Mouse (Mus musculus): Measurements from ENCODE around the gene Jmjd4.
A peak's percentile ranks its signal among the peaks of the same experiment; 100 is the strongest.

The Jmjd4 gene

DNA sequence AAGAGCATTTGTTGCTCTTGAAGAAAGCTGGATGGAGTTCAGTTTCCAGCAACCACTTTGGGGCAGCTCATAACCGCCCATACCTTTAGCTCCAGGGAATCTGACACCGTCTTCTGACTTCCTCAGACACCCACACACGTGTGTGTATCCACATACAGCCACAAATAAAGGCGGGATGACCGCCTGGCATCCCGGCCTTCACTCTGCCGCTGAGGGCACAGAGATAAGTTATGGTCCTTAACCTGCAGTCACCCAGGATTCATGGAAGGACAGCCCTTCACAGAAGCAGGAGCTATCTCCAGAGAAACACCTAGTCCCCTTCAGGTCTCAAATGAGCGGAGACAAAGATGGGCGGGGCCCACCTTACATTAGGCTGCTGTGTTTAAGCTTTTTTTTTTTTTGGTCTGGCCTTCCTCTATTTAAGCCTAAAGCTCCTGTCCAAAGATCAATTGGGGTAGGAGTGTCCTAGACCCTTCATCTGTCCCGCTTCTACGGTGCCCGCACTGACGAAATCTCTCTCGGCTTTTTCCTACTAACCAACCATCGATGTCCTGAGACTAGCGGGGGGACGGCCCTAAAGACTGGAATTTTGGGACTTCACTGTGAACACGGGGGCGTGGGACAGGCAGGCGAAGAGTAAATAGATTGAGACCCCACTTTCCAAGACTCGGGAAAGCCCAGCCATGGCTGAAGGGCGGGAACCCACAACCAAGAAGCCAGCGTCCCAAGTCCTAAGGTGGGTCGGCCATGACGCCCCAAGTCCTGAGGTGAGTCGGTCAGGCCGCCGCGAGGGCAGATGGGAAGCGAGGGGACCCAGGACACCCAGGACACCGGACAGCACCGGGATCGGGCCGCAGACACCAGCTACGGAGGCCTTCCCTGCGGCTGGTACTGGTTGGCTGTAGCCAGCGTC is 21.8 kb downstream of the Jmjd4 start:
- no peak for DNase-seq (ENCODE audit: low spot score)

DNA sequence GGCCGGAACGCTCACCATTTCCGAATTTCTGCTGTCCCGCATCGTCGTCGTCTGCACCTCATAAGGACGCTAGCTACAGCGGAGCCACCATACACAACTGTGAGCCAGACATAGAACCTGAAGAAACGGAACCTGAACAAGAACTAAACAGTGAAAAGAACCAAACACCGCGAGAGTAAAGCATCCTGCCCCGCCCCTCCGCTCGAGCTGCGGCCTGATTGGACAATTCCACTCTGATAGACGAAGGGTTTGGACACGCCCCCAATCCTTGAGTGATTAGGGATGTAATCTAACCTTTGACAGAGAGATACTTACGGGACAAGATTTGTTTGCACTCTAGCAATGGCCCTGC is 22.5 kb downstream of the Jmjd4 start, which contains the start of gene Zfp867:
Zfp867 (minus strand) TSS at position 149 of the 352 bp plus-strand sequence.
- DNase-seq (ENCODE audit: low spot score), result peak; percentile 92

DNA sequence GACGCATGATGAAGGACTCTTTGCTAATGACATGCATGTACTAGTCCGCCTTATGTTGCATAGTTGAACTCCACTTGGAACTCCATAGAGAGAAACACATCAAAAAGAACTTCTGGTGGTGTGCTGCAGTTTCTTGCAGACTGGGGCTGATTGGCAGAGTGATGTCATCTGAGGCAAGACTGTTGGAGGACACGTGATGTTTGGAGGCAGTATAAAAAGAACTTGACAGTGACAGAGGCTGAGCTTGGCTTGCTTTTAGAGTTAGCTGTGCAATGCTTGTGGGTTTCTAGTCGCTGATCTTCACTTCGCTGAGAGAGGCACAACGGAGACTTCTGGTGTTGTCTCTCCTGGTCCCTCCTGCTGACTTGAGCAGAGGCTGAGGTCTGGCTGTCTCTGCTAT is 27.4 kb downstream of the Jmjd4 start:
- DNase-seq (ENCODE audit: low spot score), result no peak

DNA sequence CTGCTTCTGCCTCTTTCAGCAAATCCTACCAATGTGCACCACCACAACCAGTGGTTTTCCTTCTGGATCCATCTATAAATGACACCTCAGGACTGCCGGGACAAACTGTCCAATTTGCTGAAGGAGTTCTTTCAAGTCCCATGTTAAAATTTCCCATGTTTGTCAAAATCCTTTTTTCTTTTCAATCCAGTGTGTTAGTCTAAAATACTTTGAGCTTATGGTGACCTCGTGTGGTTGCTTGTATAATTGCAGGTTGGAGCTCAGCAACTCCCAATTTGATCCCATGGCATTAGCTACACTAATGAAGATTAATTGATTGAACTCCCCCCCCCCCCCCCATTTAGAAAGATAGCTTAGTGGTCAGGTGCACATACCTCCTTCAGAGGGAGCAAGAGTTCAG is 33.4 kb downstream of the Jmjd4 start:
- peak; percentile 61 for DNase-seq (ENCODE audit: low spot score)

DNA sequence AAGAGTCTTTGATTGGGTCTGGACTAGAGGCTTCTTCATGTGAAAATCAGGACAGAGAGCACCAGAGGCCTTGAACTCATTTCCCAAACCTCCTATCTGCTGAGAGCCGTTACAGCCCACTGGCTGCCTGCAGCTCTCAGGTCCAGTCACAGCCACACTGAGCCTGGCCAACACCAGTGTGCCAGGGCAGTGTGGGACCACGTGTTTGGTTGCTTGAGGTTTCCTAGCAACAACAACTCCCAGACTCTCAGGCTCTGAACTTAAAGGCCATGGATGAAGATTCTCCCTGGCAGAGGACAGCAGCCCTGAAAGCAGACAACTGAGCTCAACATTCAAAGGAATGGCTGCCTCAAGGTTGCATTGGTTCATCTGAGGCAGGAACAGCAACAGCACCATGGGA is 35.8 kb downstream of the Jmjd4 start:
- no peak for DNase-seq (ENCODE audit: low spot score)

DNA sequence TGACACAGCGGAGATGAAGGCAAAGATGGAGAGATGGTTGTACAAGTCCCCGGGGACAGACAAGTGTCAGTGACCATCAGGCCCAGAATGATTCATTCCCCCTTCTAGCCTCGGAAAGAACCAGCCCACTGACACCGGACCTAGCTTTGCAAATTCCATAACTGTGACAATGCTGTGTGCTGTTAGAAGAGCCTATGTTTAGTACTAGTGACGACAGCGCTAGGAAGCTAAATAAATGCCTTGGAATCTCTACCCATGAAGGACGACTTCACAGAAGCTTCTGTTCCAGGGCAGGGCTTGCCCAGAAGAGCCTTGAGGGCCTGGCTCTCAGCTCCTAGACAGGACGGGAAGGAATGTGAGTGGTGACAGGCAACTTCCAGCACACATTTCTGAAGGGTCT is 36.4 kb downstream of the Jmjd4 start:
- DNase-seq (ENCODE audit: low spot score), result no peak

DNA sequence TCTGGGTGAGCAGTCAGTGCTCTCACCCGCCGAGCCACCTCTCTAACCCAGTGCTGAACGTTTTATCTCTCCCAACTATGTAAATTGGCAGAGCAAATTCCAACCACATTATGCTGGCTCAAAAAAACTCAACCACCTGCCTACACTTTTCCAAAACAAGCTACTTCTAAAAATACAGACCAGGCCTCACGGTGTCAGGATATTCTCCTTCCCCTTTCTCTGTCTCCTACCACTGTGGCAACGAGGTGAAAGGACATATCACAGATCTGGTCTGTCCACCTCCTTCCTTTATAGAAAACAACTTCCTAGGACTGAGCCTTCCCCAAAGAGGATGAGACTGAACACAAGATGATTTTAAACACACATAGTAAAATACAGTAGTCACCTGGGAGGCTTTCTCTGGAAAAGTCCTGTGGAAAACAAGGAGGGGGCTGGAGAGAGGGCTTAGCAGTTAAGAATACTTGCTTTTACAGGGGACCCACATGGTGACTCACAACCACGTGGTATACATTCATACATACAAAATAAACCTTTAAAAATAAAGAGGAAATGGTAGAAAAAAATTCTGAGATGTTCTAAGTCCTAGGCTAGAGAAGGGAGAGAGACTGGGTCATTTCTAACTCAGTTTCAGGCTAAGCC is 46.9 kb downstream of the Jmjd4 start:
- DNase-seq (ENCODE audit: low spot score), result no peak

DNA sequence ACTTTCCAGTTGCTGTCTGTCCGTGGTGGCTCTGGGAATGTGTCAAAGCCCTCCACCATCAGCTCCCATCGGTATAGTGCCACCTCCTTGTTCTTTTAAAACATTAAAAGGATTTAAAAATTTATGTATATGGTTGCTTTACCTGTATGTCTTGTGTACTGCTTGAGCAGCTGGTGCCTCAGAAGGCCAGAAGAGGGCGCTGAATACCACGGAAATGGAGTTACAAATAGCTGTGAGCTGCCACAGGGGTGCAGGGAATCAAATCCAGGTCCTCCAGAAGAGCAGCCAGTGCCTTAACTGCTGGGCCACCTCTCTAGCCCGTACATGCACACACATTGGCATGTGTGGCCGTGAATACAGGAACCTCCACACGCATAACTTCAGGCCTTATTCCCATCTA is 47.9 kb downstream of the Jmjd4 start:
- DNase-seq (ENCODE audit: low spot score), result no peak

DNA sequence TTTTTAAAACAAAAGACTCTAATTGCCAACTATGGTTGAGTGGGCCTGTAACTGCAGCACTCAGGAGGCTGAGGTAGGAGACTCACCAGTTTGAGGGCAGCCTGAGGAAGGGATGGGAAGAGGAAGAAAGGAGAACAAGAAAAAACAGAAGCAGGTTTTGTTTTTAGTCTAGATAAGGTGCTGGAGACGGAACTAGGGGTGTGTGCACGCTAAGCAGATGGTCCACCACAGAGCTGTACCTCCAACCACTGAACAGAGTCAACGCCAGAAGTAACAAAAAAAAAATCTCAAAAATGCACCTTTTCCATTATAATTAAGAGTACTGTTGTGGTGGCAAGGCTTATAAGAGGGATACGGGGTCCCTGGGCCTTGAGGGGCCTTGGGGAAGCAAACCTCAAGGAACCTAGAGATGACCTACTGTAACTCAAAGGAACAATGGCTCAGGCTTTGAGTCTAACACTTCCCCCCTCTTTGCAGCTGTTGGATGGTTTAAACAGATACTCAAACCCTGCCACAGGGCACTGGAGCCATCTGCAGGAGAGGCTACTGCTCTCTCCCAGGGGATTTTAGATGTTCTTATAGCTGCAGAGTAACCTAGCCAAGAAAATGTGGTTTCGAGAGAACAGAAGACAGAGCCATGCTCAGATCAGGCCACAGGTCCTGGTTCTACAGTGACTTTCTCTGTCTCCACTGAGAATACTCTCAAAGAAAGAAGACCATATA is 52.3 kb downstream of the Jmjd4 start:
- DNase-seq (ENCODE audit: low spot score), result no peak

DNA sequence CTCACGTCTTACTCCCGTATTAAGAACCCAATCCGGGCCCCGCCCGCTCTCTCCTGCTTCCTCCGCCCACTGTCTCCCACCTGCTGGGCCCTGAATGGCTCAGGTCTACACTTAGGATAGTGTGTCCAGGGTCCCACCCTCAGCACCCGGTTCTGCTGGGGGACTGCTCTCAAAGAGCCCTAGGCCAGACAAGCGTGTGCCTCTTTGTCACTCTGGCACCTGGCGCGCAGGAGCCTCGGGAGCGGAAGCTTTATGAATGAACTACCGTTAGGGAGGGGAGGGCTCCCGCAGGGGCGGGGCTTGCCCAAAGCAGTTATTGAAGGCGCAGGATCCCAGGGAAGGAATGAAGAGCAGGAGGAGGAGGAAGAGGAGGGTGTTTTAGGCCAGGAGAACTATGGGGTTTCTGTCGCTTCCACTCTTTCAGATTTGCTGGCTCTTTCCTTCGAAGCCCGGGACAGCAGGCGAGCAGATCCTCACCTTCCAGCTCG is 55.5 kb downstream of the Jmjd4 start:
- DNase-seq (ENCODE audit: low spot score), result peak; percentile 54

DNA sequence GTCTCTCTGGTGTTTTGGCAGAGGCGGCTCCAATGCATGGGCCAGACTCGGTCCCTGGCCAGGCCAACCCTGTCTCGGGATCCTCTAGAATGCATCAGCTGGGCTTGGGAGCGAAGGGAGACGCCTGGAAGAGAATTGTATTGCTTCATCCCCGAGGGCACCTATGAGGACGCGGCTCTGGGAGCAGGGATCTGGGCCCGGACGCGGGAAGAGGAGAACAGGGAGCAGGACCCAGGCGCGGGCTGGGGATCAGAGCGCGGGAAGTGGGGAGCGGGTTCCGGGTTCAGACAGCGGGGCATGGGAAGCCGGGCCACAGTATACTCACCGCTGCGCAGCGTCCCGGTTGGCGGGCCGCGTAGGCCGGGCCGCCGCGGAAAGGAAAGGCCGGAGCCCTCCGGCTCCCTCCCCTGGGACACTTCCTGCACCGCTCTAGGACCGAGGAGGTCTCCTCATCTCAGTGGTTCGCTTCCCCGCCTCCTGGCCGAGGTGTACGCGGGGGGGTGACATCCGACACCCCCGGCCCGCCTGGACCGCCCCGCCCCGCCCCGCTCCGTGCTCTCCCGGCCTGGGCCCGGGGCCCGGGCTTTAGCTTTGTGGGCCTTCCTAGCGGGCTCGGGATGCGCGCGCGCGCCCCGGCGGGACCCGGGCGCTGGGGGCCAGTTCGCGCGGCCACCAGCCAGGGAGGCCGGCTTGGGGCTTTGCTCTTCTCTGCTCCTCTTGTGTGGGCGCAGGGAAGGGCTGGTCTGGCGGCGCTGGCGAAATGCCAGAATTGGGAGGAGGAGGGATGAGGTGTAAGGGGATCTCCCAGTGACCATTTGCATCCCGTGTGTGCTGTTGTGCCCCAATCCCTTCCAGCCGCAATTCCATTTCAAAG is 56.2 kb downstream of the Jmjd4 start:
- peak; percentile 74 for DNase-seq (ENCODE audit: low spot score)

DNA sequence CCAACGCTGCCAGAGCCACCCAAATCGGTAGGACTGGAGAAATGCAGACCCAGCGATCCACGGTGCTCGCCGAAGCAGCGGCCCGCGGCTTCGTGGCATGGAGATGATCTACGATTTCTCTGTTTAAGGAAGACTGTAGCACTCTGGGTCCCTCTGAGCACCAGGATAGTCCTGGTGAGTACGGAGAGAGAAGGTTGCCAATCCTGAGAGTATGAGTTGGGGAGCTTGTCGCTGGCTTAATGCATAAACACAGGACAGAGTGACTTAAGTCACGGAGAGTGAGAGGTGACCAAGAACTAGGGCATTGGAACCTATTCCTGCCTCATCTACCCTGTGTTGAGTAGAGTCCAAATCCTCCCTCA is 56.8 kb downstream of the Jmjd4 start:
- DNase-seq (ENCODE audit: low spot score), result no peak

Measured in layer of hippocampus, adult 11-12 months (tissue).